Mouse (Mus musculus): Measurements from ENCODE around the gene Gm4491.
"Not testable (repeated sequence)": the region's sequence is repeated elsewhere in the genome, so short reads cannot be mapped to it uniquely, and the experiment has no call there.

Gene Gm4491

DNA sequence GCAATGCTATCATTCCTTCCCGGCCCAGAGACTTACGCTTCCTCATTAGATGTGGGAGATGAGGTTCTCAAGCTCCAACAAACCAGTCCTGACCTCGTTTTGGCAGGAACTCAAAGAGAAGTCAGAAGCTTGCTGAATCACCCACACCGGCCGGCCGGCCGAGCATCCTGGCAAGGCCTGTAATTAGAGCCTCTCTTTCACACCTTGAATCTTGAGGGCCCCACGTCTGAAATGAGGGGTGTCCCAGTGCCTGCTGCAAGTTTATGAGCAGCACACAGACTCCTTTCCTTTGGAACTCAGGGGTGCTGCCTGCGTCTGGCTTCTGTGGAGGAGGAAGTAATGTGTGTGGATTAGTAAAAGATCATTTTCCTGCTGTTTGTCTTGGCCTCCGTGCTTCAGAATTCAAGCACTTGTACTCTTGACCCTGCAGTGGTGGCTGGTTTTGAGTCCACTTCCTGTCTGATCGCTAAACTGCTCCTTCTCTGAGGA is 31.5 kb downstream of the Gm4491 start:
- CTCF ChIA-PET: no interaction called here

DNA sequence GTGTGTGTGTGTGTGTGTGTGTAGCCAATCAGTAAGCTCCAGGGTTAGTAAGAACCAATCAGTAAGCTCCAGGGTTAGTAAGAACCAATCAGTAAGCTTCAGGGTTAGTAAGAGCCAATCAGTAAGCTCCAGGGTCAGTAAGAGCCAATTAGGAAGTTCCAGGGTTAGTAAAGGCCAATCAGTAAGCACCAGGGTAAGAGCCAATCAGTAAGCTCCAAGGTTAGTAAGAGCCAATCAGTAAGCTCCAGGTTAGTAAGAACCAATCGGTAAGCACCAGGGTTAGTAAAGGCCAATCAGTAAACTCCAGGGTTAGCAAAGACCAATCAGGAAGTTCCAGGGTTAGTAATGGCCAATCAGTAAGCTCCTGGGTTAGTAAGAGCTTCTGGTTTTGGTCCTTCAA is 32.8 kb downstream of the Gm4491 start:
- CTCF ChIA-PET: no interaction called here

DNA sequence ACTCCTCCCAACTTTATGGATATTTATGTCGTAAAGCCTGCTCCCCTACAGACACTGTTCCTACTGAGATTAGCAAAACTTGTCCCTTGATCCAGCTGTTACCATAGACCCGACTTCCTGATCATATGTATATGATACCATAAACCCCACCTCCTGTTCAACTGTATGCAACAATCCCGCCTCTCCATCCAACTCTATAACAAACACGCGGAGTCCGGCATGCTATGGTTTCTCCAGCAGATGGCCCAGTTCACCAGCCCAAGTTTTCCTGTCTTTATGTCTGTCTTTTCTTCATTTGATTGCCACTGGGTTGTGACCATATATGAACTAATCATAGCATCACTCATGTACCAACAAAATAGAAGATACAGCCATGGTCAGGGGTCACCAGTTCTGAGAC is 40.1 kb downstream of the Gm4491 start:
- CTCF ChIA-PET: no interaction called here

- CTCF ChIA-PET: not testable (repeated sequence)
Measured at GRCm38 (mm10) chr14:57069906-57070305, 45.8 kb downstream of the Gm4491 start.

DNA sequence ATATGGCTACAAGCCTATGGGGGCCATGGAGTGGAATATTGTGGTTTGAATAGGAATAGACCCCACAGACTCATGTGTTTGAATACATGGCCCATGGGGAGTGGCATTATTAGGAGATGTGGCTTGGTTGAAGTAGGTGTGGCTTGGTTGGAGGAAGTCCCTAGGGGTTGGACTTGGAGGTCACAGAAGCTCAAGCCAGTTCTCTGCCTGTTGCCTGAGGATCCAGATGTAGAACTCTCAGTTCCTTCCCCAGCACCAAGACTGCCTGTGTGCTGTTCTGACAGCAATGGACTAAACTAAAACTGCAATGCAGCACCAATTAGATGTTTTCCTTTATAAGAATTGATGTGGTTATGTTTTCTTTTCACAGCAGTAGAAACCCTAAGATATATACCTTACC is 49.6 kb downstream of the Gm4491 start:
- CTCF ChIA-PET: no interaction called here

Measured in spleen, embryonic (tissue).